Mouse (Mus musculus) spleen, postnatal 14 days (tissue): ENCODE measurements at regions not wholly inside any gene's neighbourhood (a gene's known extent, or its start where the extent isn't known, plus 50 kb on each side); places are given as distances from the start of the nearest gene placed in this dataset.

ENCODE experiments used
- DNase-seq, 2 experiments: peaks; one replicate each; pipeline ENCODE4 v3.0.0; 2021 to 2022; ENCODE audit warnings: low spot score in 2 of 2

DNA sequence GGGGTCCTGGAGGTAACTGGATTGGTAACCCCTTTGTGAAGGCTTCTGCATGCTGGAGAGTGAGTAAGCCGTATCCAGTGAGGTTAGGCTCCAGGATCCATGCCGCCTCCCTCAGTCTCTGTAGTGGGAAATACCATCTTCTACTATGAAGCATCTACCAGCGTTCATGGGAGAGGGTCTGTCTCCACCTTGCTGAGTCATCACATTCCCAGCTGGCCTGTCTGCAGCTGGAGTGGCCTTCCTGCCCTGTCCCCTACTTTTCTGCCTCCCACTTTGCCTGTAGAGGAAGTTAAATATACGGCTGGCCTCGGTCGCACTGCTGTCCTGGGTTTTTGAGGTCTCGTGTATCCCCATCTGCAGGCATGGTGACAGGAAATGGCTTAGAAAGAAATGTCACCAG, 78.0 kb upstream of the Sec14l1 start:
- DNase-seq = no peak

DNA sequence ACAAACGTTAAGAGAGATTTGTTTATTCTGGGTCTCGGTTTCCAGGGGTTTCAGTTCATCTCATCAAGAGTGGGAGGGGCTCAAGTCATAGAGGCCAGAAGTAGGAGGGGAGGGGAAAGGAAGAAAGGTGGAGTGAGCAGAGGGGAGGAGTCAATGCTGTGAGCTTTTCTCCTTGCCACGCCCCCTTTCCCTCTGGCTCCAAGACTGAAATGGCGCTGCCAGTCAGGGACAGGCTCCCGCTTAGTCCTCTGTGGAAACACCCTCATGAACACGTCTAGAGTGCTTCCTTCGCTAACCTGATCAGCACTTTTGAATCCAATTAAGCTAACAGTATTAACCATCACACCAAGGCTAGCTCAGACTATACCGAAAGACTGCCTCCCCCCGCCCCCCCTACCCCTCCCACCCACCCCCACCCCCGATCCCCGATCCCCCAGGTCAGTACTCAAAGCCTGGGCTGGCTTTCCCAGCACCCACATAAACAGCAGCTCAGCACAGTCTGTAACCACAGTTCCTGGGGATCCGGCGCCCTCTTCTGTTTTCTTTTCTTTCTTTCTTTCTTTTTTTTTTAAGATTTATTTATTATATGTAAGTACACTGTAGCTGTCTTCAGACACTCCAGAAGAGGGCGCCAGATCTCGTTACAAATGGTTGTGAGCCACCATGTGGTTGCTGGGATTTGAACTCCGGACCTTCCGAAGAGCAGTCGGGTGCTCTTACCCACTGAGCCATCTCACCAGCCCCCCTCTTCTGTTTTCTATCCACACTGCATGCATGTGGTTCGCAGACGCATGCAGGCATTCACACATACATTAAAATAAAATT, 76.5 kb upstream of the Sec14l1 start:
- no peak for DNase-seq

DNA sequence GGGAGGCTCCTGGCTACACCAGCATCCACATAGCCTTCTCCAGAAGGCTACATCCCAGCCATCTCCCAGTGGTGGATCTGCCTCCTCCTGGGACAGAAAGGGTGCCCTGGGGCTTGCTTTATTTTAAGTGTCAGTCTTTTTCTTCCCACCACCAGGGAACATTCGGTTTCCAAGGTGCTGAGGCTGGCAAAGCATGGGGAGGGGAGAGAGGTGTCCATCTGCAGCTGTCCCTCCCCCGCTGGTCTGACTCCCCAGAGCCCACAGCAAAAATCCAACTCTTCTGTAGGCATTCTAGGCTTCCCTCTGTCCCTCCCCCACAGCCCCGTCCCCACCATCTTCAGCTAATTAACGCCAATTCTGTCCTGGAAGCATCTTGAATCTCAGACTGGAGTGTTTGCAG, 74.1 kb upstream of the Sec14l1 start:
- DNase-seq = no peak

DNA sequence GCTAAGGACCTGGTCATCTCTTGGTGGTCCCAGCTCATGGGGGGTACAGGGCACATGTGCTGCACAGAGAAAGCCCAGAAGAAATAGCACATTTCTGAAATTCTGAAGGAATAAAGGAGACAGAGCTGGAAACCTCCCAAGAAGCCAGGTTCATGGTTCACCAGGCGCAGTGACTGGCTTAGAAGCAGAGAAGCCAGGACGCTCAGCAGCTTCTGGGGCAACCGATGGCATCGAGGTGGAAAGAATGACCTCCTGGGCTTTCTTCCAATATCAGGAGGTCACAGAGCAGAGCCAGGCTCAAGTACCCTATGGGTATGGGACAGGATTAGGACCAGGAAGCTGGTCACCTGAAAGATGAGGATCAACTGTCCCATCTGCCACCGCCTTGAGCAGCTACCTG, 72.6 kb upstream of the Sec14l1 start:
- no peak for DNase-seq

DNA sequence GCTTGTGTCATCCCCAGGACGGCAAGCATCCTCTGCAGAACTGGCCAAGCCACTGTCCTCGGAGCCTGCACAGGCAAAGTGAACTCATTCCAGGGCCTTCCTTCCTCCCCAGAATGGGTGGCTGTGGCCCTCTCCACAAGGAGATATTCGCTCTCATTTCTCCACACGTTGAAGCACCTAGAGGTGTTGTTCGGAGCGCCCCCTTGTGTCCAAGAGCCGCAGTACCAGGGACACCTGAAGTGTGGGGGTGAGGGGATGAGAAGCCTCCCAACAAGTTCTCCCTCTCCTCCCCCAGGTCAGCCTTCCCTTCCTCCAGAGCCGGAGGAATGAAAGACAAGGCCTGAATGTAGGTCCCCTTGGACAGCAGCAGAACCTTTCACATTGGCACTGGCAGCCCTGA, 71.4 kb upstream of the Sec14l1 start:
- DNase-seq = peak; percentile 25 to 59

DNA sequence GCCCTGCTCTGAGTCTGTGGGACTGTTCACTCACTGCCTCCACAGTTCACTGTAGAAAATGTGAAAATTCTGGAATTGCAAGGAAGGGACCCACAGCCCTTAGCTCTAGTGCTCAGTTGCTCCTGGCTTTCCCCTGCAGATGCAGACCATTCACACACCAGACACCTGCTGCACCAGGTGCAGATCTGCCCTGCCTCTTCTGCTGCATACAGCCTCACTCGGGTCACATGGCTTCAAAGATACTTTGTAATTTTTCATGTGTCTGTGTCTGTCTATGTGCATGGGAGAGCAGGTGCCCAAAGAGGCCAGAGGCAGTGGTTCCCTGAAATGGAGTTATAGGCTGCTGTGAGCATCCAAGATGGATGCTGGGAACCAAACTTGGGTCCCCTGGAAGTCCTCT, 70.2 kb upstream of the Sec14l1 start:
- DNase-seq = no peak

DNA sequence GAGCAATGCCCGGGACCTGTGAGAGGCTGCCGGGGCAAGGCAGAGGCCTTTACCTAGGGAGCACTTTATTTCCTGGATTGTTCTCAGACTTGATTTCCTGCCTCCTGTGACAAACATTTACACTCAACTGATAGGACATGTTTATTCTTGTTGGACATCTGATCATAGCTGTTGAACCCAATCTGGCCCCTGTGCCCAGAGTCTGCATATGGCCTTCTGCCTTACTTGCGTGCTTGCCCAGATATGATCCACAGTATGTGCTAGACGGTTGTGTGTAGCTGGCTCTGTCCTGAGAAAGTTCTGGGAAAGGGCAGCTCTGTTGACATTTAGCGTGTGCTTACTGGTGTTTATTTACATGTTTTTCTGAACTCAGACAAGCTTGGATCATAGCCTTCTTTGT, 68.3 kb upstream of the Sec14l1 start:
- DNase-seq = no peak

DNA sequence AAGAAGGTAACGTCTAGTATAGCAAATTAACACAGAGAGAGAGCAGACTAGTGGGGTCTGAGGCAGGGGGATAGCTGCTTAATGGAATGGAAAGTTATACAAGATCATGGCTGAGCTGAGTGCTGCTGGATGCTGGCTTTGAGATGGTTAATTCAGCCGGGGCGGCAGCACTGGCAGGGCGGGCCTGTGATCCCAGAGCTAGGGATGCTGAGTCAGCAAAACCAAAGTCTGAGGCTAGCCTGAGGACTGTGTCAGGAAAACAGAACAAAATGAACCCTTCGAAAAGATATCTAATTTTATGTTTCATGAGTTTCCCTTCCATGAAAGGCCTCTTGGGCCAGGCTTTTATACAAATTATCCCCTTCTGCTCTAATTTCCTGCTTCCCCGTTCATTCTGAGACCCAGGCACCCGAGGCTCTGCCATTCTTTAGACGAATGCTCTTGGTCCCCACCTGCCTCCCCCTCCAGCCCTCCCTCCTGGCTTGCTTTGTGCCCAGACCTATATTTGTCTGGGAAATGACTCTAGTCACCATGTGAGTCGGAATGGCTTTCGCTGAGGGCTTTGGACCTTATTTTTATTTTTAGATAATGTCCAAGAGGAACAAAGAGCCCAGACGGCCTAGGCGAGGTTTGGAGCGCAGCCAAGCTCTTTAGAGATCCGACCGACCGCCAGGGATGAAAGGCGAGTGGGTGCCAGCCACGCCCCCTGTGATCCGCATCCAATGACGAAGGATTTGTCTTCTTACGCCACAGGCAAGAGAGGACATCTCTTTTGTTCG, 67.6 kb upstream of the Sec14l1 start:
- no peak for DNase-seq

DNA sequence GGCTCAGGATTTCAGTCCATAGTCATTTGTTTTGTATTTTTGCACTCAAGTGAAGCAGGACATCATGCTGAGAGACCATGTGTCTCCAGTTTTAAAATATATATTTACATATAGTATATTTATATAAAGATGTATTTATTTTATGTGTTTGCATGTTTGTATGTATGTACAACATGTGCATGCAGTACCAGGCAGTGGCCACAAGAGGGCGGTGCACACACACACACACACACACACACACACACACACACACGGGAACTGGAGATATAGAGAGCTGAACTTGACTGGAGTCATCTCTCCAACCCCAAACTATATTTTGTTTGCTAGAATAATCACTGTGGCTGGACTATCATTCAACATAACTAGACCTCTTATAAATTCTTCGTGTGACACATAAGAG, 66.1 kb upstream of the Sec14l1 start:
- no peak for DNase-seq

DNA sequence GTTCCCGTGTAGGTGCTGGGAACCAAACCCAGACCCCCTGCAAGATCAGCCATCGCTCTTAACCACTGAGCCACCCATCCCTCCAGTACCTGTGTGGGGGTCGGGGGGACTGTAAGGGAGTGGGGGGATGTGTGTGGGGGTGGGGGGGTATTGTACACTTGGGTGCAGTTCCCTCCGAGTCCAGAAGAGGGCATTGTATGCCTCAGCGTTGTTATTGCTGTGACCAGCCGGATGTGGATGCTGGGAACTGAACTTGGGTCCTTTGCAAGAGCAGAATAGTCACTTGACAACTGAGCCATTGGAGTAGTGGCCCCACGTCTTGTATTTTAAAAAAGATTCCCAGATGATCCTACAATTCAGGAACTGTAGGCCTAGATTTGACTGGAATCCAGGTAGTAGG, 64.2 kb upstream of the Sec14l1 start:
- DNase-seq = no peak

DNA sequence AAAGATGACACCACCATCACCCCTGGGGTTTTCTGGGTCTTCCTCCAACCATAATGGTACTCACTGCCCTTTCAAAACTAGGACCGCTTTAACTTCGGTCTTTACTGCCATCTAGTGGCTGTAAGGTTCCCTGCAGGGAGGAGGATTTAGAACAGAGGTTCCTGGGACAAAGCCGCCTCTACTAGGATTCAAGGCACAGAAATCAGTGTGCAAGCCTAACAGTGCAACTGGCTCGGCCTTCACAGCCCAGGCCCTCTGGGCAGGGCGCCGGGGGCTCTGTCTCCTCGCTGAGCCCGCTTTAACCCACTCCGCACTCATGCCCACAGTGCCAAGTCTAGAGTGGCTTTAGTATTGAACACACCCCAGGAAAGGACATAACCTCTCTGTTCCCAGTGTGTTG, 58.0 kb upstream of the Sec14l1 start:
- peak in 1 of 2 experiments; percentile 25 for DNase-seq

DNA sequence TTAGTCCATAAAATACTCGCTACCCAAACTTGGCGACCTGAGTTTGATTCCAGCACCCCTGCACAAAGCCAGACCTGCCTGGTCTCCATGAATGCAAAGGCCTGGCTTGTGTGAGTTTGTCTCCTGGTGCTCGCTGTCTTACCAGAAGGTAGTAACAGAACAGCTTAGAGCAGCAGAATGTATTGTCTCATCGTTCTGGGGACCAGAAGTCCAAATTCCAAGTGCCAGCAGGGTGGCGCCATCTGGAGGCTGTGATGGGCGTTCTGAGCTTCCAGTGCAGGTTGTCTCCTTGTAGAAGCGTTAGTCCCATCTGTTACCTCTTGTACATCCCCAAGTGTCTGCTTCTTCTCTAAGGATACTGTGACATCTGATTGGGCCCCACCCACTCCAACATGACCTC, 57.5 kb upstream of the Sec14l1 start:
- no peak for DNase-seq

DNA sequence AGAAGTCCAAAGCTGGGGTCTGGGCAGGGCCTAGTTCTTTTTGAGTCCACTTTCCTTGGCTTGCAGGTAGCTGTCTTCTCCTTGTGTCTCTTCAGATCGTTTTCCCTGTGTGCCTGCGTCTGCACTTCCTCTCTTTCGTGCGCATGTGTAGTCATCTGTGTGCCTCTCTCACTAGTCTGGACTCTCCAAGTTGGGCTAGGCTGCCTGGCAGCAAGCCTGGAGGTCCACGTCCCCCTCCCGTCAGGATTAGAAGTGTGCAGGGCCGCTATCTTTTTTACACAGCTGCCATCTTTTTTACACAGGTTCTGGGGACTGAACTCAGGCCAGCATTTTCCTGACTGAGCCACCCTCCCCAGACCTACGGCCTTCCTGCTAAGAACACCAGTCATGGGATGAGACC, 55.8 kb upstream of the Sec14l1 start:
- DNase-seq = no peak

DNA sequence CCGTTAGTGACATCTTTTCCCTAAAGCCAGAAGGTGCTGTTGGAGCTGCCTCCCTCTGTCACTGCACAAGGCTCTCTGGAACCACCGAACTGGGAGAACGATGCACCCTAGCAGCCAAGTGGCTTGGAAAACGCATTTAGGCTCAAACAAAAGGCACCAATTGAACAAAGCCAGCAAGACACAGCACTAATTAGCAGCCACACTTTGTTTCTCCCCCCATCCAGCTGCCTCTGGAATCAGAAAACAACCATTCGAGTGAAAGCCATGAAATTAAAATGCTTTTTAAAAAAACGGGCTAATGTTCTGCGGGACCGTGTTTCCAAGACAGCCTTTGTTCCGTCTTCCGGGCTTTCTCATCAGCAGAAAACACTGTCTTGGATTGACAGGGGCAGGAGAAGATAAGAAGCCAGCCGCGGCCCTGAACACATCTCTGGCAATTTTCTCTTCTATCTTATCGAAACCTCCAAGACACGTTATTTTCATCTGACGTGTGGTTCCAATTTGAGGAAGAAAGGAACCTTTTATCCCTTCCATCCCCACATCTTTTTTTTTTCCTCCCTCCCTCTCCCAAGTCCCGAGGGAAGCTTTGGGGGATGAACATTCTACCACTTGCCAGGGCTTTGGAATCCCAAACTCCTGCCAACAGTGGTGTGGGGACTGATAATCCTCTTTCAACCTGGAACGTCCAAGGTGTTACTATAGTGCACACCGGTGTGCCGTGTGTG, 54.8 kb upstream of the Sec14l1 start:
- no peak for DNase-seq

DNA sequence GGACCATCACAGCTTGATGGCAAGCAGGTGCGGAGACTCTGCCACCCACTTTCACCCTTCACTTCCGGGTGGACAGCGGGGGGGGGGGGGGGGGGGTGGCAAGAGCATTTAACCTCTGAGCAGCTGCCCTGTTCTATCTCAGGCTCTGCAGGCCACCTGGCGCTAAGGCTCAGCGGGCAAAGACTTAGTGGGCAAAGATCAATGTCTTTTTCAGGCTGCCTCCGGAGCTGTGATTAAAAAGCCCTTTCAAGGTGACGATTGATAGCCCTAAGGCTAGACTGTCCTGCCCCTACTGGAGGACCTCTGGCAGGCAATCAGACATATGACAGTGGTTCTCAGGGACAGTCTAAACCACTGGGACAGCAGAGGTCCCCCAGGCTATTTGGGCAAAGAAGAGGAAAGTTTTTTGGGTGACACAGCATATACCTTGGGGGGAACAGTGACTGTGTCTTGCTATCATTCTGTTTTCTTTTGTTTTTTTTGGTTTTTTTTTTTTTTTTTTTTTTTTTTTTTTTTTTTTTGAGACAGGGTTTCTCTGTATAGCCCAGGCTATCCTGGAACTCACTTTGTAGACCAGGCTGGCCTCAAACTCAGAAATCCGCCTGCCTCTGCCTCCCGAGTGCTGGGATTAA, 54.1 kb upstream of the Sec14l1 start:
- DNase-seq = no peak

DNA sequence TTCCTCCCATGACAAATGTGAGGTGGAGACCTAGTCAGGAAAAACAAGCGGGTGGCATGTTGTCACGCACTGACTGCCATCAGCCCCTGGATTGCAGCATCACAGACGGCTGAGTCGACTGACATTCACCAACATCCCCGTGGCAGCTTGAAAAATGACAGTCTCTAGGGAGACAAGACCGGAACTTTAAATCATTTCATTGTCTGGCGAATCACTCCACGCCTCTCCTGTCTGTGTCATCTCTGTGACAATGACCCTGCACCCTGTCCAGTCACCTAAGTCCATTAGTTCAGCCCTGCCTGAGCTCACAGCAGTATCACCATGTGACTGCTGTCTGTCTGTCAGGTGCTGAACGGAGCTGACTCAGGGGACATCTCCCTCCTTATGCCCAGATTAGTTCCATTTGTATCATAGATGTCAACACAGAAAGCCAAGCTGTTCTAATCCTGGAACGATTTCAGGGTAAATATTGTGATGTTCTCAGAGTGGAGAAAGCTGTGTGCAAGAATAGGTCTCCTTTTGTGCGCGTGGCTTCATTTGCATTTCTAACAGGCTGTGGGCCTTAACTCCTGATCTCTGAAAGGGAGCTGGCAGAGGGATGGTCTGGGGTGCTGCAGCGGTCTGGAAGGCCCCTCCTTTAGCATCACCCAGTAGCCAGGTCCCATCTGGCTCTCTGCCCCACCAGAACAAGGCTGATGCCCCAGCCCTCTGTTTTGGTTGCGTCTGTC, 52.0 kb upstream of the Sec14l1 start:
- DNase-seq = no peak
